Mouse (Mus musculus) frontal cortex, postnatal 10 days (tissue): ENCODE results near the gene Spc25.

Experiments used
- DNase-seq, 2 experiments: peaks; one replicate each; pipeline ENCODE4 v3.0.0; 2022; ENCODE audit warnings: low spot score in 2 of 2, mixed read lengths in 1 of 2

Spc25 gene

GRCm38 (mm10) chr2:69187990-69188389 lies 18.0 kb downstream of the Spc25 start:
- DNase-seq = no peak

- DNase-seq = no peak
Observed at GRCm38 (mm10) chr2:69179721-69180120, 26.3 kb downstream of the Spc25 start.

GRCm38 (mm10) chr2:69175296-69175695 lies 30.7 kb downstream of the Spc25 start:
- DNase-seq = no peak

- no peak for DNase-seq
Observed at GRCm38 (mm10) chr2:69170395-69171077, 35.5 kb downstream of the Spc25 start.

- no peak for DNase-seq
Observed at GRCm38 (mm10) chr2:69158907-69159306, 47.1 kb downstream of the Spc25 start.

- no peak for DNase-seq
Observed at GRCm38 (mm10) chr2:69156283-69156682, 49.7 kb downstream of the Spc25 start.

- DNase-seq = no peak
Observed at GRCm38 (mm10) chr2:69155861-69156260, 50.1 kb downstream of the Spc25 start.

GRCm38 (mm10) chr2:69150841-69151240 lies 55.2 kb downstream of the Spc25 start:
- DNase-seq = no peak

- no peak for DNase-seq
Observed at GRCm38 (mm10) chr2:69149154-69149553, 56.8 kb downstream of the Spc25 start.

GRCm38 (mm10) chr2:69148691-69149090 lies 57.3 kb downstream of the Spc25 start:
- no peak for DNase-seq
